Mouse (Mus musculus) intestine, embryonic 15.5 days (tissue): ENCODE measurements around the gene Srrm1. TPM values are rescaled to one million over a fixed set of nuclear protein-coding genes. Genes with fewer than 3 reads are reported as not detected.

Source experiments
- ATAC-seq: fragments of 200-750 bp; cut with Nextera tagmentation; 2 replicates; pipeline ENCODE4 v1.8.0; 2017; ENCODE audit warnings: moderate TSS enrichment, moderate library complexity
- H3K27ac ChIP-seq: fragments of 300-500 bp; sonication (generic); 2 replicates; pipeline ENCODE4 v1.5.1; 2015; ENCODE audit warnings: mild to moderate bottlenecking, inconsistent platforms
- H3K27me3 ChIP-seq: fragments of 300-500 bp; sonication (generic); replicated peaks from 2 replicates; pipeline ENCODE4 v1.6.1; 2015; ENCODE audit warnings: inconsistent platforms
- H3K36me3 ChIP-seq: fragments of 300-500 bp; sonication (generic); 2 replicates; pipeline ENCODE4 v1.6.1; 2015; ENCODE audit warnings: inconsistent platforms
- H3K4me1 ChIP-seq: fragments of 300-500 bp; sonication (generic); replicated peaks from 2 replicates; pipeline ENCODE4 v1.6.1; 2015; ENCODE audit warnings: inconsistent platforms
- H3K4me2 ChIP-seq: fragments of 300-500 bp; sonication (generic); replicated peaks from 2 replicates; pipeline ENCODE4 v1.6.1; 2015; ENCODE audit warnings: mild to moderate bottlenecking, inconsistent platforms
- H3K4me3 ChIP-seq: fragments of 300-500 bp; sonication (generic); replicated peaks from 2 replicates; pipeline ENCODE4 v1.5.1; 2015; ENCODE audit warnings: inconsistent platforms
- H3K9ac ChIP-seq: fragments of 300-500 bp; sonication (generic); 2 replicates; pipeline ENCODE4 v1.6.1; 2015; ENCODE audit warnings: inconsistent platforms
- H3K9me3 ChIP-seq: fragments of 300-500 bp; sonication (generic); 2 replicates; pipeline ENCODE4 v1.6.1; 2016; ENCODE audit warnings: inconsistent platforms
- WGBS: fragments of 180-500 bp; shearing (Covaris S2); methylation state at CpG from one replicate; pipeline ENCODE4 v1.1.7; 2015; 5-methylcytosine and 5-hydroxymethylcytosine counted together
- polyA plus RNA-seq: library from polyadenylated mRNA; unstranded; fragments of >200 nt; fragmentation: Nextera tagmentation; extraction: Ambion mirVana; gene quantifications from 2 replicates; pipeline ENCODE4 v1.2.1, GENCODE M21; 2015

The Srrm1 gene
- polyA plus RNA-seq, 1 experiment from 2014 or later: 248 TPM

GRCm38 (mm10) chr4:135352326-135353065, 625 bp downstream of the Srrm1 start:
- peak overlapping the region; percentile 91 for H3K27ac ChIP-seq
- peaks cover 20% of the 10 kb centered on the region for H3K4me1 ChIP-seq
- ATAC-seq: peak; percentile 42
- peak overlapping the region; percentile 64 for H3K4me2 ChIP-seq
- peak overlapping the region; percentile 90 for H3K4me3 ChIP-seq
- no peaks in the 10 kb centered on the region for H3K9me3 ChIP-seq
- H3K27me3 ChIP-seq: no peaks in the 10 kb centered on the region
- under 1% methylated on average over 65 of the region's 67 CpGs for WGBS
- peak overlapping the region; percentile 97 for H3K9ac ChIP-seq
- H3K36me3 ChIP-seq: 0 out of 2 replicates have a peak, but pooled peaks cover 2% of the 10 kb centered on the region

- Histone ChIP-seq H3K9ac (no peak overlapping the region), H3K27ac (no peak overlapping the region), H3K9me3 (no peaks in the 10 kb centered on the region), H3K36me3 (peaks cover 58% of the 10 kb centered on the region), H3K4me3 (no peak overlapping the region), H3K4me2 (no peak overlapping the region), H3K4me1 (peaks cover 5% of the 10 kb centered on the region), H3K27me3 (no peaks in the 10 kb centered on the region)
- peak; percentile 55 for ATAC-seq
- WGBS: 69% methylated on average over 14 of the region's 14 CpGs
Observed at GRCm38 (mm10) chr4:135337376-135337942, 15.7 kb downstream of the Srrm1 start.

GRCm38 (mm10) chr4:135336023-135336357, 17.1 kb downstream of the Srrm1 start:
- no peak overlapping the region for H3K4me3 ChIP-seq
- 77% methylated on average over 3 of the region's 3 CpGs for WGBS
- H3K4me2 ChIP-seq: peak overlapping the region; percentile 12
- no peaks in the 10 kb centered on the region for H3K27me3 ChIP-seq
- peak; percentile 60 for ATAC-seq
- peak overlapping the region; percentile 10 for H3K27ac ChIP-seq
- peaks cover 5% of the 10 kb centered on the region for H3K4me1 ChIP-seq
- no peaks in the 10 kb centered on the region for H3K9me3 ChIP-seq
- no peak overlapping the region for H3K9ac ChIP-seq
- H3K36me3 ChIP-seq: peaks cover 59% of the 10 kb centered on the region

- H3K4me3 ChIP-seq: no peak overlapping the region
- peaks cover 57% of the 10 kb centered on the region for H3K36me3 ChIP-seq
- H3K4me2 ChIP-seq: peak overlapping the region; percentile 12
- peaks cover 5% of the 10 kb centered on the region for H3K4me1 ChIP-seq
- peak overlapping the region; percentile 10 for H3K27ac ChIP-seq
- WGBS: 59% methylated on average over 9 of the region's 9 CpGs
- no peaks in the 10 kb centered on the region for H3K27me3 ChIP-seq
- H3K9ac ChIP-seq: no peak overlapping the region
- peak; percentile 89 for ATAC-seq
- no peaks in the 10 kb centered on the region for H3K9me3 ChIP-seq
Observed at GRCm38 (mm10) chr4:135335327-135336022, 17.6 kb downstream of the Srrm1 start.

GRCm38 (mm10) chr4:135326469-135326868, 26.7 kb downstream of the Srrm1 start:
- no peak for ATAC-seq
- no peaks in the 10 kb centered on the region for H3K9me3 ChIP-seq
- H3K4me1 ChIP-seq: no peaks in the 10 kb centered on the region
- no peak overlapping the region for H3K4me3 ChIP-seq
- no peaks in the 10 kb centered on the region for H3K27me3 ChIP-seq
- H3K9ac ChIP-seq: no peak overlapping the region
- 75% methylated on average over 3 of the region's 3 CpGs for WGBS
- H3K4me2 ChIP-seq: no peak overlapping the region
- H3K27ac ChIP-seq: no peak overlapping the region
- H3K36me3 ChIP-seq: peaks cover 66% of the 10 kb centered on the region

GRCm38 (mm10) chr4:135326046-135326445, 27.1 kb downstream of the Srrm1 start:
- Histone ChIP-seq H3K9ac (no peak overlapping the region), H3K4me2 (no peak overlapping the region), H3K4me3 (no peak overlapping the region), H3K9me3 (no peaks in the 10 kb centered on the region), H3K36me3 (peaks cover 65% of the 10 kb centered on the region), H3K4me1 (no peaks in the 10 kb centered on the region), H3K27me3 (no peaks in the 10 kb centered on the region), H3K27ac (no peak overlapping the region)
- ATAC-seq: no peak

- H3K36me3 ChIP-seq: peaks cover 60% of the 10 kb centered on the region
- H3K4me1 ChIP-seq: no peaks in the 10 kb centered on the region
- H3K9ac ChIP-seq: no peak overlapping the region
- WGBS: 91% methylated on average over 8 of the region's 8 CpGs
- H3K4me3 ChIP-seq: no peak overlapping the region
- H3K4me2 ChIP-seq: no peak overlapping the region
- H3K27ac ChIP-seq: no peak overlapping the region
- ATAC-seq: no peak
- no peaks in the 10 kb centered on the region for H3K9me3 ChIP-seq
- no peaks in the 10 kb centered on the region for H3K27me3 ChIP-seq
Observed at GRCm38 (mm10) chr4:135323021-135323420, 30.1 kb downstream of the Srrm1 start.

- ATAC-seq: peak; percentile 68
- H3K4me2 ChIP-seq: no peak overlapping the region
- no peak overlapping the region for H3K4me3 ChIP-seq
- 12% methylated on average over 2 of the region's 2 CpGs for WGBS
- H3K27me3 ChIP-seq: no peaks in the 10 kb centered on the region
- H3K9me3 ChIP-seq: no peaks in the 10 kb centered on the region
- peaks cover 53% of the 10 kb centered on the region for H3K36me3 ChIP-seq
- H3K9ac ChIP-seq: no peak overlapping the region
- peaks cover 13% of the 10 kb centered on the region for H3K4me1 ChIP-seq
- no peak overlapping the region for H3K27ac ChIP-seq
Observed at GRCm38 (mm10) chr4:135317966-135318365, 35.2 kb downstream of the Srrm1 start.

GRCm38 (mm10) chr4:135317539-135317938, 35.6 kb downstream of the Srrm1 start:
- Histone ChIP-seq H3K4me2 (no peak overlapping the region), H3K27ac (no peak overlapping the region), H3K9me3 (no peaks in the 10 kb centered on the region), H3K4me3 (no peak overlapping the region), H3K4me1 (peaks cover 18% of the 10 kb centered on the region), H3K36me3 (peaks cover 49% of the 10 kb centered on the region), H3K9ac (no peak overlapping the region), H3K27me3 (no peaks in the 10 kb centered on the region)
- no peak for ATAC-seq
- WGBS: 90% methylated on average over 4 of the region's 4 CpGs

- H3K9ac ChIP-seq: no peak overlapping the region
- H3K4me3 ChIP-seq: no peak overlapping the region
- H3K27me3 ChIP-seq: no peaks in the 10 kb centered on the region
- no peaks in the 10 kb centered on the region for H3K9me3 ChIP-seq
- H3K4me2 ChIP-seq: no peak overlapping the region
- H3K4me1 ChIP-seq: peaks cover 18% of the 10 kb centered on the region
- ATAC-seq: no peak
- 96% methylated on average over 9 of the region's 9 CpGs for WGBS
- H3K27ac ChIP-seq: no peak overlapping the region
- H3K36me3 ChIP-seq: peaks cover 31% of the 10 kb centered on the region
Observed at GRCm38 (mm10) chr4:135315287-135315686, 37.8 kb downstream of the Srrm1 start.

- Histone ChIP-seq H3K9me3 (no peaks in the 10 kb centered on the region), H3K27ac (no peak overlapping the region), H3K9ac (no peak overlapping the region), H3K4me3 (no peak overlapping the region), H3K4me1 (peaks cover 18% of the 10 kb centered on the region), H3K4me2 (no peak overlapping the region), H3K27me3 (no peaks in the 10 kb centered on the region), H3K36me3 (peaks cover 26% of the 10 kb centered on the region)
- WGBS: 77% methylated on average over 11 of the region's 11 CpGs
- no peak for ATAC-seq
Observed at GRCm38 (mm10) chr4:135314419-135314832, 38.7 kb downstream of the Srrm1 start.

GRCm38 (mm10) chr4:135313761-135314241, 39.3 kb downstream of the Srrm1 start:
- Histone ChIP-seq H3K9me3 (no peaks in the 10 kb centered on the region), H3K27ac (no peak overlapping the region), H3K36me3 (peaks cover 22% of the 10 kb centered on the region), H3K4me3 (no peak overlapping the region), H3K9ac (no peak overlapping the region), H3K27me3 (no peaks in the 10 kb centered on the region), H3K4me2 (0 out of 2 replicates have a peak overlapping the region, but pooled peaks have one; percentile 9), H3K4me1 (peaks cover 18% of the 10 kb centered on the region)
- 0 out of 2 replicates have a peak, but pooled peaks have one; percentile 11 for ATAC-seq
- 72% methylated on average over 9 of the region's 9 CpGs for WGBS
